Mouse (Mus musculus) frontal cortex, adult (tissue): ENCODE data around the gene Klf1.
A peak's percentile ranks its signal among the peaks of the same experiment; 100 is the strongest.

Experiments
- ATAC-seq: cut with Nextera tagmentation; 2 replicates; pipeline ENCODE4 v1.9.2; 2017; ENCODE audit warnings: mild to moderate bottlenecking, moderate library complexity, mixed read lengths; ENCODE audit not compliant: low TSS enrichment

Gene Klf1

GRCm38 (mm10) chr8:84935489-84935888 lies 33.8 kb downstream of the Klf1 start:
- ATAC-seq: no peak

- ATAC-seq: no peak
Observed at GRCm38 (mm10) chr8:84936041-84936961, 34.6 kb downstream of the Klf1 start.

- peak; percentile 62 for ATAC-seq
Observed at GRCm38 (mm10) chr8:84936962-84937546, 35.3 kb downstream of the Klf1 start, which contains the start of gene Mast1. Gene Mast1 (minus strand): TSS chr8:84937359.

- ATAC-seq: no peak
Observed at GRCm38 (mm10) chr8:84937620-84938485, 36.1 kb downstream of the Klf1 start.

- no peak for ATAC-seq
Observed at GRCm38 (mm10) chr8:84943699-84944098, 42.0 kb downstream of the Klf1 start.

GRCm38 (mm10) chr8:84944478-84945160 lies 42.9 kb downstream of the Klf1 start:
- peak; percentile 73 for ATAC-seq

GRCm38 (mm10) chr8:84945235-84945632 lies 43.5 kb downstream of the Klf1 start:
- ATAC-seq: peak; percentile 82

GRCm38 (mm10) chr8:84945633-84946527 lies 44.2 kb downstream of the Klf1 start:
- ATAC-seq: peak; percentile 42

GRCm38 (mm10) chr8:84946528-84947240 lies 45.0 kb downstream of the Klf1 start, which contains the start of gene Rtbdn:
Gene Rtbdn (plus strand): TSS chr8:84946991.
- no peak for ATAC-seq

GRCm38 (mm10) chr8:84947241-84947545 lies 45.5 kb downstream of the Klf1 start:
- no peak for ATAC-seq

- ATAC-seq: no peak
Observed at GRCm38 (mm10) chr8:84949753-84950152, 48.0 kb downstream of the Klf1 start.

GRCm38 (mm10) chr8:84952612-84953255 lies 51.0 kb downstream of the Klf1 start:
- ATAC-seq: peak; percentile 64; the same call in 1 of the 2 replicates
